Mouse (Mus musculus): ENCODE data around the gene Jagn1. TPM values are rescaled to one million over a fixed set of nuclear protein-coding genes. Genes with fewer than 3 reads are reported as not detected.

Gene Jagn1
- polyA plus RNA-seq, 1 experiment from 2014 or later: 75.2 TPM

DNA sequence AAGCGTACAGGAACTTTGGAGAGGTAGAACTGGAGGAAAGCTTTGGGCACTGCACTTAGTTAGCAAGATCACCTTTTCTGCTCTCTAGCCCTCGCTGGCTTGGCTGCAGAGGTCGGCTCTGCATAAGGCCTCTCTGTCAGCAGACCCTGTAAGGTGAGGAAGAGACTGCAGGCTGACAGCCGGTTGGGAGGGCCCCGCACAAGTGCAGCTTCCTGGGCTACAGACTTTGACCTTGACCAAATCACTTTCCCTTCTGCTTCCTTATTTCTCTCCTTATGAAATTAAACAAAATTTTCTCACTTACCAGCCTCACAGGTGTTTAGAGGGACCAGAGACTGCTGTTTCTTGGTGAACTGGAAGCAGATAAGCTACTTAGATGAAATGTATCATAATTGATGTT lies 12.6 kb downstream of the Jagn1 start:
- Histone ChIP-seq H3K9me3 (no peaks in the 10 kb centered on the region), H3K9ac (replicated peaks) (no peak overlapping the region), H3K27ac (no peak overlapping the region), H3K4me2 (no peak overlapping the region), H3K4me1 (replicated peaks) (no peaks in the 10 kb centered on the region), H3K4me3 (replicated peaks) (no peak overlapping the region), H3K36me3 (no peaks in the 10 kb centered on the region), H3K27me3 (peaks cover 5% of the 10 kb centered on the region; the same call in 1 of the 2 replicates)
- no peak for ATAC-seq (ENCODE audit: insufficient number of reproducible peaks, insufficient read depth, low FRiP score, low TSS enrichment, low read depth)
- WGBS: 64% methylated on average over 5 of the region's 5 CpGs

DNA sequence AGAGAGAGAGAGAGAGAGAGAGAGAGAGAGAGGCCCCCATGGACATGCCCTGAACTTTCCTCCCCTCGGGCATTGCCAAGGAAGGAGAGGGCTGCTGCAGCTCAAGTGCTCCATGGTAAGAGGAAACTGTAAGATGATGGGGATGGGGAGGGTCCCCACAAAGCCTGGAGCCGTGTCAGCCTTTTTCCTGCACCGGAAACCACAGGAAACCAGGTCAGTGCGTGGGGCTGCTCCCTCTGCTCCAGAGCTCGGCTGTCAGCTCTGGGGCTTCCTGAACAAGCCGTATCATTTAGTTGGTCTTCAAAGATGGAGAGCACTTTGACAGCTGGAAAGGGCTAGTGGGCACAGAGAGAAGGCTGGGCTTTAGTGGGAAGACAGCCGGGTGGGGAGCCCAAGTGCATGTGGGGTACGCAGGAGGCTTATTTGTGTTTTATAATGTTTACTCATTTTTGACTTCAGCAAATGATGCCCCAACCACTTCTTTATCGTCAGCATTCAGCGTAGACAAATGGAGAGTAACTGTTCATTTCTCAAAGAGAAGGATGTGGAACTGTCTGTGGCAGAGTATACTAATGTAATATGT lies 15.7 kb downstream of the Jagn1 start, which contains the start of gene Il17re:
Gene Il17re, plus strand, starts transcription at position 533 of the 583 bp plus-strand sequence.
- H3K27ac ChIP-seq: no peak within 1 kb of the TSS
- H3K36me3 ChIP-seq: no peaks in the 10 kb centered on the region
- ATAC-seq (ENCODE audit: insufficient number of reproducible peaks, insufficient read depth, low FRiP score, low TSS enrichment, low read depth): no peak
- no peaks in the 10 kb centered on the region for H3K9me3 ChIP-seq
- peaks cover 5% of the 10 kb centered on the region; the same call in 1 of the 2 replicates for H3K27me3 ChIP-seq
- H3K4me2 ChIP-seq: 0 out of 2 replicates have a peak within 1 kb of the TSS, but pooled peaks have one; percentile 8
- no peak within 1 kb of the TSS for H3K9ac ChIP-seq (replicated peaks)
- no peaks in the 10 kb centered on the region for H3K4me1 ChIP-seq (replicated peaks)
- no peak within 1 kb of the TSS for H3K4me3 ChIP-seq (replicated peaks)
- 62% methylated on average over 10 of the region's 10 CpGs for WGBS

DNA sequence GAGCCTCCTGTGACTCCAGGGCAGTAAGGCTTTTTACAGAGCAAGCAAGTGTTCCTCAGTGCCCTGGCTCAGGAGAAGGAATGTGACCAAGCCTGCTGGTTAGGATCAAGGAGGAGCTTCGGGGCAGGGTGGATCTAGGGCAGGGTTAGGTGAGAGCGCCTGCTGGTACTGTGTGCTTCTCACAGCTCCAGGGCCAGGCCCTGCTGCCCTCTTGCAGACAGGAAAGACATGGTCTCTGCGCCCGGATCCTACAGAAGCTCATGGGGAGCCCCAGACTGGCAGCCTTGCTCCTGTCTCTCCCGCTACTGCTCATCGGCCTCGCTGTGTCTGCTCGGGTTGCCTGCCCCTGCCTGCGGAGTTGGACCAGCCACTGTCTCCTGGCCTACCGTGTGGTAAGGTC lies 16.3 kb downstream of the Jagn1 start:
- Histone ChIP-seq H3K9ac (replicated peaks) (no peak overlapping the region), H3K4me2 (0 out of 2 replicates have a peak overlapping the region, but pooled peaks have one; percentile 8), H3K27me3 (peaks cover 5% of the 10 kb centered on the region; the same call in 1 of the 2 replicates), H3K9me3 (no peaks in the 10 kb centered on the region), H3K4me1 (replicated peaks) (no peaks in the 10 kb centered on the region), H3K36me3 (no peaks in the 10 kb centered on the region), H3K4me3 (replicated peaks) (no peak overlapping the region), H3K27ac (no peak overlapping the region)
- WGBS: 55% methylated on average over 10 of the region's 10 CpGs
- no peak for ATAC-seq (ENCODE audit: insufficient number of reproducible peaks, insufficient read depth, low FRiP score, low TSS enrichment, low read depth)

DNA sequence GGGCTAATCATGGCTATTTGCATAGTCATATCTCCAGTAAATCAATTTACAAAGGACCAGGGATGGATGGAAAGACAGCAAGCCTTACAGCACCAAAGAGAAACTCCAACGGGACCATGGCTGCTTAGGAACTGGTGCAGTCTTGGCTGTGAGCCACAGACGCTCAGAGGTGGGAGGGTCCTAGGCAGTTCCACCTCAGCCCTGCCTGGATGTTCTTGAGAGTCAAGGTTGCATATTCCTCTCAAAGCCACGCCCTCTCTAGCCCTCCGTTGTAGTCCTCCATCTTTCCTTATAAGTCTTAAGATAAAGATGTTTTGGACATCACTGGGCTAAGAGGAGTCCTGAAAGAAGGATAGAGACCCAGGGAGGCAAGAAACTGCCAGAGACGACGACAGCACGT lies 21.7 kb downstream of the Jagn1 start:
- 62% methylated on average over 7 of the region's 7 CpGs for WGBS
- ATAC-seq (ENCODE audit: insufficient number of reproducible peaks, insufficient read depth, low FRiP score, low TSS enrichment, low read depth): no peak
- H3K4me1 ChIP-seq (replicated peaks): 0 out of 2 replicates have a peak, but pooled peaks cover 5% of the 10 kb centered on the region
- peaks cover 21% of the 10 kb centered on the region for H3K27me3 ChIP-seq
- H3K9me3 ChIP-seq: no peaks in the 10 kb centered on the region
- no peak overlapping the region for H3K9ac ChIP-seq (replicated peaks)
- no peak overlapping the region for H3K27ac ChIP-seq
- H3K4me2 ChIP-seq: no peak overlapping the region
- no peak overlapping the region for H3K4me3 ChIP-seq (replicated peaks)
- H3K36me3 ChIP-seq: no peaks in the 10 kb centered on the region

DNA sequence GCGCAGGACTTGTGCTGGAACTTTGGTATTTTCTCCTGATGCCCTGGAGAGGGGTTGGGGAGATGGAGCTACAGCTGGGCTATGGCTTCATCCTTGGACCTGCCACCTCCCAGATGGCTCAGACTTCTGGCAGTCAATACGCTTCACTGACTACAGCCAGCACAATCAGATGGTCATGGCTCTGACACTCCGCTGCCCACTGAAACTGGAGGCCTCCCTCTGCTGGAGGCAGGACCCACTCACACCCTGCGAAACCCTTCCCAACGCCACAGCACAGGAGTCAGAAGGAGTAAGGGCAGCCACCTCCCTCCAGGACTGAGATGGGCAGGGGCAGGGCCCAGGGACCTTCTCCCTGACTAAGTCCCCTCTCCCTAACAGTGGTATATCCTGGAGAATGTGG lies 23.2 kb downstream of the Jagn1 start:
- ATAC-seq (ENCODE audit: insufficient number of reproducible peaks, insufficient read depth, low FRiP score, low TSS enrichment, low read depth): no peak
- no peak overlapping the region for H3K9ac ChIP-seq (replicated peaks)
- 60% methylated on average over 5 of the region's 5 CpGs for WGBS
- H3K36me3 ChIP-seq: no peaks in the 10 kb centered on the region
- peaks cover 35% of the 10 kb centered on the region for H3K27me3 ChIP-seq
- no peaks in the 10 kb centered on the region for H3K9me3 ChIP-seq
- H3K4me1 ChIP-seq (replicated peaks): peaks cover 12% of the 10 kb centered on the region
- no peak overlapping the region for H3K27ac ChIP-seq
- H3K4me2 ChIP-seq: no peak overlapping the region
- H3K4me3 ChIP-seq (replicated peaks): no peak overlapping the region

DNA sequence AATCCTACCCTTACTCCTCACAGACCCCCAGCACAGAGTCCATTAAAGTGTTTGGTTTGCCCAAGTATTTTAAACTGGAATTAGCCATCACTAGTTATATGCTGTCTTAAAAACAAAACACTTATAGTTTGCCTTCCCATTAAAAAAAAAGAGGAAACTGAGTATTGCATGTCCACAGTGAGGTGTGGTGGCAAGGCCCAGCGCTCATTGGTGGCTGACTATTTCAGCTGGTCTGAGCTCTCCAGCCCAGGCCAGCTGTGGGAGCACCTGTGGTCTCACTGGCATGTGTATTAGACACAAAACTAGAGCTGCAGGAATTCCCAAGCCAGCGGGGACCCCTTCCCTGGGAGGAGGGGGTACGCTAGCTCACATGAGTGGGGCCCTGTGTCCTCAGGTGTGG lies 26.1 kb downstream of the Jagn1 start:
- peak overlapping the region; percentile 41; the same call in 1 of the 2 replicates for H3K4me3 ChIP-seq (replicated peaks)
- H3K9me3 ChIP-seq: no peaks in the 10 kb centered on the region
- no peak overlapping the region for H3K27ac ChIP-seq
- H3K27me3 ChIP-seq: peaks cover 53% of the 10 kb centered on the region
- peaks cover 24% of the 10 kb centered on the region for H3K4me1 ChIP-seq (replicated peaks)
- no peaks in the 10 kb centered on the region for H3K36me3 ChIP-seq
- H3K4me2 ChIP-seq: peak overlapping the region; percentile 71
- 65% methylated on average over 3 of the region's 3 CpGs for WGBS
- ATAC-seq (ENCODE audit: insufficient number of reproducible peaks, insufficient read depth, low FRiP score, low TSS enrichment, low read depth): no peak
- 0 out of 2 replicates have a peak overlapping the region, but pooled peaks have one; percentile 12 for H3K9ac ChIP-seq (replicated peaks)

DNA sequence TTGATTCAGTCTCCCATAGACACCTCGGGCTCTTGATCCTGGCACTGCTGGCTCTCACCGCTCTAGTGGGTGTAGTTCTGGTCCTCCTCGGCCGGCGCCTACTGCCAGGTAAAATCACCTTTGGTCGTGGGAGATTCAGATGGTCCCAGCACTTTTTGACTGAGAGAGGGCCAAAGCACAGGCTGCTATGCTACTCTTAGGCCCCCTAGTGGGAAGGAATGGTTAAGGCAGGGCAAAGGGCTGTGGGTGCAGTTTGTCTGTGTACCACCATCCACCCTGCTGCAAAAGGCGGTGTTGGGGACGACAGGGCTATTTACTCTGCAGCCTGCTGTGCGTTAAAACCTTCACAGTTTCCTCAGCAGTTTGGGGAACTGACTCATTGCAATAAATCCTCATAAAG lies 26.7 kb downstream of the Jagn1 start:
- Histone ChIP-seq H3K36me3 (no peaks in the 10 kb centered on the region), H3K27me3 (peaks cover 50% of the 10 kb centered on the region), H3K9ac (replicated peaks) (peak overlapping the region; percentile 54; the same call in 1 of the 2 replicates), H3K9me3 (no peaks in the 10 kb centered on the region), H3K27ac (no peak overlapping the region), H3K4me2 (peak overlapping the region; percentile 71), H3K4me3 (replicated peaks) (peak overlapping the region; percentile 41), H3K4me1 (replicated peaks) (peaks cover 24% of the 10 kb centered on the region)
- WGBS: 4% methylated on average over 9 of the region's 9 CpGs
- peak; percentile 52; the same call in 1 of the 2 replicates for ATAC-seq (ENCODE audit: insufficient number of reproducible peaks, insufficient read depth, low FRiP score, low TSS enrichment, low read depth)

DNA sequence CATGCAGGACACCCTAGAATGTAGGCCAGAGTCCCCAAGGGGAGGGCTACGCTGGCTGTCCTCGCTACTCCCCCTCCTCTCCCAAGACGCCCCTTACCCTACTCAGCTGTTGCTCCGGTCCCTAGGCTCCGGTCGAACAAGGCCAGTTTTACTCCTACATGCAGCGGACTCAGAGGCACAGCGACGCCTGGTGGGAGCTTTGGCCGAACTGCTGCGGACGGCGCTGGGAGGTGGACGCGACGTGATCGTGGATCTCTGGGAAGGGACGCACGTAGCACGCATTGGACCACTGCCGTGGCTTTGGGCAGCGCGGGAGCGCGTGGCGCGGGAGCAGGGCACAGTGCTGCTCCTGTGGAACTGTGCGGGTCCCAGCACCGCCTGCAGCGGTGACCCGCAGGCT lies 27.1 kb downstream of the Jagn1 start:
- Histone ChIP-seq H3K9ac (replicated peaks) (peak overlapping the region; percentile 54), H3K9me3 (no peaks in the 10 kb centered on the region), H3K27me3 (peaks cover 50% of the 10 kb centered on the region), H3K27ac (no peak overlapping the region), H3K4me3 (replicated peaks) (peak overlapping the region; percentile 41), H3K36me3 (no peaks in the 10 kb centered on the region), H3K4me1 (replicated peaks) (peaks cover 24% of the 10 kb centered on the region), H3K4me2 (peak overlapping the region; percentile 71)
- WGBS: under 1% methylated on average over 31 of the region's 31 CpGs
- ATAC-seq (ENCODE audit: insufficient number of reproducible peaks, insufficient read depth, low FRiP score, low TSS enrichment, low read depth): peak; percentile 58; the same call in 1 of the 2 replicates

DNA sequence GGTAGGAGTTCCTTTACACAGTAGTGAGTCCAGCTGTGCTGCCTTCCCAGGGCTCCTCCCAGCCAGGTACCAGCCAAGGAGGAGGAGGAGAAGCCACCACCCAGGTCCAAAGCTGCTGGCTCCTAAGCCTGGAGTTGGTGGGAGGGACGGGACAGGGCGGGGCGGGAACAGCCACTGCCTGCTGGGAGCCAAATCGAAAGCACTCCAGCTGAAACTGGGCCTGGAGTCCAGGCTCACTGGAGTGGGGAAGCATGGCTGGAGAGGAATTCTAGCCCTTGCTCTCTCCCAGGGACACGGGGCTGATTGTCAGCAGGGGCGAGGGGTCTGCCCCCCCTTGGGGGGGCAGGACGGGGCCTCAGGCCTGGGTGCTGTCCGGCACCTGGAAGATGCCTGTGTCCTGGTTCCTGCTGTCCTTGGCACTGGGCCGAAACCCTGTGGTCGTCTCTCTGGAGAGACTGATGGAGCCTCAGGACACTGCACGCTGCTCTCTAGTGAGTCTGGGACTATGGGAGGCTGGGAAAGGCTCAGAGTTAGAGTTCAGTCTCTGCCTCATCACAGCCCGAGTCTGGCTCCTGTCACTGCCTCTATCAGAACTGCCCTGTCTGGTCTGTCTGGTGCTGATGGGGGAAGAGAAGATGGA lies 29.0 kb downstream of the Jagn1 start, which contains the start of gene Il17rc:
Gene Il17rc, plus strand, starts transcription at position 131 of the 640 bp plus-strand sequence.
- peak within 1 kb of the TSS; percentile 31; the same call in 1 of the 2 replicates for H3K9ac ChIP-seq (replicated peaks)
- peaks cover 24% of the 10 kb centered on the region for H3K4me1 ChIP-seq (replicated peaks)
- WGBS: 22% methylated on average over 12 of the region's 12 CpGs
- no peaks in the 10 kb centered on the region for H3K9me3 ChIP-seq
- ATAC-seq (ENCODE audit: insufficient number of reproducible peaks, insufficient read depth, low FRiP score, low TSS enrichment, low read depth): no peak
- H3K27ac ChIP-seq: no peak within 1 kb of the TSS
- peaks cover 52% of the 10 kb centered on the region for H3K27me3 ChIP-seq
- H3K4me3 ChIP-seq (replicated peaks): peak within 1 kb of the TSS; percentile 16
- H3K4me2 ChIP-seq: peak within 1 kb of the TSS; percentile 47
- no peaks in the 10 kb centered on the region for H3K36me3 ChIP-seq

DNA sequence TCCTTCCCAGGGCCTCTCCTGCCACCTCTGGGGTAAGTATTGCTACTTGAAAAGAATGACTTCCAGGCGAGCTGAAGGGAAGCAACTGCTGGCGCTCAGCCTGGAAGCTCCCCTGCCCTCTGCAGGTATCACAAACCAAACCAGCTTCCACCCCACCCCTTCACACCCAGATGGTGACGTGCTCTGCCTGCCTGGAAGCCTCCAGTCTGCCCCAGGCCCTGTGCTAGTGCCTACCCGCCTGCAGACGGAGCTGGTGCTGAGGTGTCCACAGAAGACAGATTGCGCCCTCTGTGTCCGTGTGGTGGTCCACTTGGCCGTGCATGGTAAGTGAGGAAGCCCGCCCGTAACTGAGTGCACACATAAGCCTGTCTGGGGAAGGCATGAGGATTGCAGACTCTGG lies 29.7 kb downstream of the Jagn1 start:
- Histone ChIP-seq H3K36me3 (no peaks in the 10 kb centered on the region), H3K4me2 (no peak overlapping the region), H3K9me3 (no peaks in the 10 kb centered on the region), H3K27ac (no peak overlapping the region), H3K4me1 (replicated peaks) (peaks cover 24% of the 10 kb centered on the region), H3K27me3 (peaks cover 52% of the 10 kb centered on the region), H3K9ac (replicated peaks) (no peak overlapping the region), H3K4me3 (replicated peaks) (no peak overlapping the region)
- no peak for ATAC-seq (ENCODE audit: insufficient number of reproducible peaks, insufficient read depth, low FRiP score, low TSS enrichment, low read depth)
- WGBS: 55% methylated on average over 10 of the region's 10 CpGs

DNA sequence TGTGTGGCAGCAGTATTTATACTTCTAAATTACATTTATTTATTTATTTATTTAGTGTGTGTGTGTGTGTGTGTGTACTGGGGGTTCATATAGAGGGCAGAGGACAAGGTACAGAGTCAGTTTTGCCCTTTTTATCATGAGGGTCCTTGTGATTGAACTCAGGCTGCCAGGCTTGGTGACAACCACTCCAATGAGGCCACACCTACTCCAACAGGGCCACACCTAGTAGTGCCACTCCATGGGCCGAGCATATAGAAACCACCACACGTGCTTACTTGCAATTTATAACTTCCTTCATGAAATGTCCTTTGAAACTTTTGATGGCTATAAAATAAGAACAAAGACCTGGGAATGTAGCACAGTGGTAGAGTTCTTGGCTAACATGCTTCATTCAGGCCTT lies 30.9 kb downstream of the Jagn1 start:
- H3K4me3 ChIP-seq (replicated peaks): no peak overlapping the region
- H3K27me3 ChIP-seq: peaks cover 52% of the 10 kb centered on the region
- no peaks in the 10 kb centered on the region for H3K9me3 ChIP-seq
- 71% methylated on average over 2 of the region's 2 CpGs for WGBS
- H3K9ac ChIP-seq (replicated peaks): no peak overlapping the region
- no peak overlapping the region for H3K27ac ChIP-seq
- no peak for ATAC-seq (ENCODE audit: insufficient number of reproducible peaks, insufficient read depth, low FRiP score, low TSS enrichment, low read depth)
- H3K4me2 ChIP-seq: no peak overlapping the region
- peaks cover 24% of the 10 kb centered on the region for H3K4me1 ChIP-seq (replicated peaks)
- H3K36me3 ChIP-seq: no peaks in the 10 kb centered on the region
